Mouse (Mus musculus): ENCODE data around the gene Upf1.

Gene Upf1

GRCm38 (mm10) chr8:70317872-70318271, 35.2 kb downstream of the Upf1 start:
- no peak for DNase-seq

- peak; percentile 74 for DNase-seq
Observed at GRCm38 (mm10) chr8:70316511-70317504, 36.3 kb downstream of the Upf1 start.

GRCm38 (mm10) chr8:70315624-70316510, 37.2 kb downstream of the Upf1 start, which contains the start of gene Cers1:
Cers1 (plus strand) TSS chr8:70315775.
- peak; percentile 82 for DNase-seq

GRCm38 (mm10) chr8:70313399-70313798, 39.7 kb downstream of the Upf1 start:
- peak; percentile 58 for DNase-seq

- DNase-seq = no peak
Observed at GRCm38 (mm10) chr8:70309311-70309710, 43.8 kb downstream of the Upf1 start.

- no peak for DNase-seq
Observed at GRCm38 (mm10) chr8:70302901-70303300, 50.2 kb downstream of the Upf1 start.

- DNase-seq = peak; percentile 93
Observed at GRCm38 (mm10) chr8:70302358-70302890, 50.7 kb downstream of the Upf1 start, which contains the start of the genes Ddx49 and Cope. Ddx49 (minus strand) TSS chr8:70302489. Cope (plus strand) TSS chr8:70302518.

- DNase-seq = no peak
Observed at GRCm38 (mm10) chr8:70300881-70301280, 52.2 kb downstream of the Upf1 start.

- DNase-seq = no peak
Observed at GRCm38 (mm10) chr8:70293988-70294405, 59.1 kb downstream of the Upf1 start.

- DNase-seq = no peak
Observed at GRCm38 (mm10) chr8:70286737-70287136, 66.3 kb downstream of the Upf1 start.

- no peak for DNase-seq
Observed at GRCm38 (mm10) chr8:70285304-70285703, 67.8 kb downstream of the Upf1 start.

GRCm38 (mm10) chr8:70284421-70284820, 68.7 kb downstream of the Upf1 start:
- DNase-seq = no peak

- no peak for DNase-seq
Observed at GRCm38 (mm10) chr8:70283136-70284077, 69.7 kb downstream of the Upf1 start.

- DNase-seq = peak; percentile 66
Observed at GRCm38 (mm10) chr8:70282603-70283135, 70.4 kb downstream of the Upf1 start, which contains the start of gene Homer3. Homer3 (plus strand) TSS chr8:70282827.

Data from cerebellum, adult 9-11 months (tissue).